Mouse (Mus musculus): ENCODE data around the gene Rtn4.

DNA sequence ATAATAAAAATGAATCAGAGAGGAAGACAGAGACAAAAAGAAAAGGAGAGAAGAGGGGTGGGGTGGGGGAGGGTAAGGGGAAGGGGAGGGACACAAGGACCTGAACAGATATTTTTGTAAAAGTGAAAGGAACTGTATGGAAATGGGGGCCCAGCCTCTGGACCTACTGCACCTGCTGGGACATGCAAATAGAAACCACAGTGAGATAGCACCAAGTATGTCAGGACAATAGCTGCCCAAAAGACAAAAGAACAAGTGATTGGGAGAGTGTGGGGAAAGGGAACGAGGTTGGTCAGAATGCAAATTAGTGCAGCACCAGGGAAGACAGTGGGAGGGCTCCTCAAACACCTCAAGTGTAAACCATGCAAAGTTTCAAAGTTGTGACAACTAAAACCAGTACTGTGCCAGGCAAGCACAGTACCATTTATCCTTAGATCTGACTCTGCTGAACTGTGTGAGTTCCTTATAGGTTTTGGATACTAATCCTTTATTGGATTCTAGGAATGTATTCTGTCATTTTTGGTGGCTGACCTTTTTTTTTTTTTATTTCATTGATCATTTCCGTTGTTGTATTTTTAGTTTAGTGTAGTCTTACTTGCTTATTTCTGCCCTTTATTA lies 86.8 kb downstream of the Rtn4 start:
- no peak for TF ChIP-seq POLR2A (IDR thresholded peaks at IDR 0.05; ENCODE audit: low read depth, low read length)
- no peak for TF ChIP-seq CTCF (IDR thresholded peaks at IDR 0.05; ENCODE audit: extremely low read depth, insufficient read length, insufficient replicate concordance, low read depth, low read length)

Measured in small intestine, adult 2 months (tissue).